Mouse (Mus musculus): Measurements from ENCODE around the gene Rpa2. TPM values are rescaled to one million over a fixed set of nuclear protein-coding genes. Genes with fewer than 3 reads are reported as not detected.
A peak's percentile ranks its signal among the peaks of the same experiment; 100 is the strongest.

The Rpa2 gene
- polyA plus RNA-seq, 1 experiment = 52.3 TPM

DNA sequence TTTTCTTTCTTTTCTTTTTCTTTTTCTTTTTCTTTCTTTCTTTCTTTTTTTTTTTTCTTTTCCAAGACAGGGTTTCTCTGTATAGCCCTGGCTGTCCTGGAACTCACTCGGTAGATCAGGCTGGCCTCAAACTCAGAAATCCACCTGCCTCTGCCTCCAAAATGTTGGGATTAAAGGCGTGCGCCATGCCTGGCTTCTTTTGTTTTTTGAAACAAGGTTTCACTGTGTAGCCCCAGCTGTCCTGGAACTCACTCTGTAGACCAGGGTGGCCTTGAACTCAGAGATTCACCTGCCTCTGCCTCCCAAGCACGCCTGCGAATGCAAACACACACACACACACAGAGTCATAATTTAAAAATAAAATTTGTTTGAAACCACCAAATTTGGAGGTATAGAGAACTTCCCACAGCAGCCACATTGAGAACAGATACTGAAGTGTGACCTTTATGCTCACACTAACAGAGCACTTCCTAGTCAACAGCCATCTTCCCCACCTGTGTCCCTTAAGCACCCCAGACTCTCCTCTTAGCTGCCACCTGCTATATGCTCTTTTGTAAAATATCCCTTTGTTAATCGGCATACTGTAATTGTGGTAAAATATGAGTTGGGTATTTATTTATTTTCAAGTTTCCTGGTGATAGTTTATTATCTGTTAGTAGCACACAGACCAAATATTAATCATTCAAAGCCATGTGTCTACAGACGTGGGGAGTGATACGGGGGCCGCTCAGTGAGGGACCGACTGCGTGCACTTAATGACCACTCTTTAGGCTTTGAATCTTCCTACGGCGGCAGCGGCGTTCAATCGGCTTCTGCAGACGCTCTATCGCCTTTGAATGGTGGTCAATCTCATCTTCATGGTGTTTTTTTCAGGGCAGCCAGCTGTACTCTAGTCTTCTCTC lies 33.3 kb downstream of the Rpa2 start:
- H3K27ac ChIP-seq (ENCODE audit: control insufficient read depth, insufficient read depth, low read depth, low read length, poor library complexity) = peak overlapping the region; percentile 77
- no peak for TF ChIP-seq POLR2A (IDR thresholded peaks at IDR 0.05; ENCODE audit: borderline replicate concordance, control insufficient read depth, low read depth, low read length)
- TF ChIP-seq CTCF (IDR thresholded peaks at IDR 0.05; ENCODE audit: control insufficient read depth, insufficient read depth, low read length) = no peak
- WGBS = 64% methylated on average over 18 of the region's 18 CpGs
- peaks cover 9% of the 10 kb centered on the region for H3K4me1 ChIP-seq (ENCODE audit: control insufficient read depth, insufficient read depth, low read length)
- H3K4me3 ChIP-seq (replicated peaks; ENCODE audit: control insufficient read depth, low read depth, low read length) = peak overlapping the region; percentile 28

DNA sequence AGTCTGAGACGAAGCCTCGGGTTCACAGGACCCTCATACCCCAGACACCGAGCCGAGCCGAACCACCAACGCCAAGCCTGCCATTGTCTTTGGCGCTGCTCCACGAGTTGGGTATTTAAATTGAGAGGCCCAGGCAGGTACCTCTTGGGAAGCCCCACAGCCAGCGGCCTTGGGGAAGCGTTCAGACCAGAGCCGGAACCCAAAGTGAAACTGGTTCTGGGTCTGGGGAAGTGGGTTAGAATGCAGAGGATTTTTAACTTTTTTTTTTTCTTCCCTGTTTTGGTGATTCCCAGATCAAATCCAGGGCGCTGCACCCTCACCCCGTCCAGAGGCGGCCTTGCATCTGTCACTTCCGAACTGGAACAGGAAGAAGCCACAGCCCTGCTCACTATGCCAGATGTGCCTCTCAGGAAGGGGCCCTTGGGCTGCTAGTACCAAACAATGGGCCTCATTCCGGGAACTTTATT lies 34.1 kb downstream of the Rpa2 start:
- WGBS = 10% methylated on average over 16 of the region's 16 CpGs
- Histone ChIP-seq H3K4me3 (replicated peaks; ENCODE audit: control insufficient read depth, low read depth, low read length) (peak overlapping the region; percentile 30), H3K4me1 (ENCODE audit: control insufficient read depth, insufficient read depth, low read length) (peaks cover 9% of the 10 kb centered on the region), H3K27ac (ENCODE audit: control insufficient read depth, insufficient read depth, low read depth, low read length, poor library complexity) (peak overlapping the region; percentile 77)
- no peak for TF ChIP-seq POLR2A (IDR thresholded peaks at IDR 0.05; ENCODE audit: borderline replicate concordance, control insufficient read depth, low read depth, low read length)
- TF ChIP-seq CTCF (IDR thresholded peaks at IDR 0.05; ENCODE audit: control insufficient read depth, insufficient read depth, low read length) = no peak

GRCm38 (mm10) chr4:132803212-132803611 lies 35.1 kb downstream of the Rpa2 start:
- Histone ChIP-seq H3K4me1 (ENCODE audit: control insufficient read depth, insufficient read depth, low read length) (peaks cover 10% of the 10 kb centered on the region), H3K27ac (ENCODE audit: control insufficient read depth, insufficient read depth, low read depth, low read length, poor library complexity) (no peak overlapping the region), H3K4me3 (replicated peaks; ENCODE audit: control insufficient read depth, low read depth, low read length) (no peak overlapping the region)
- WGBS = 63% methylated on average over 5 of the region's 5 CpGs
- TF ChIP-seq CTCF (IDR thresholded peaks at IDR 0.05; ENCODE audit: control insufficient read depth, insufficient read depth, low read length) (no peak), POLR2A (IDR thresholded peaks at IDR 0.05; ENCODE audit: borderline replicate concordance, control insufficient read depth, low read depth, low read length) (no peak)

- 77% methylated on average over 7 of the region's 7 CpGs for WGBS
- TF ChIP-seq POLR2A (IDR thresholded peaks at IDR 0.05; ENCODE audit: borderline replicate concordance, control insufficient read depth, low read depth, low read length) = no peak
- TF ChIP-seq CTCF (IDR thresholded peaks at IDR 0.05; ENCODE audit: control insufficient read depth, insufficient read depth, low read length) = no peak
- no peak overlapping the region for H3K4me3 ChIP-seq (replicated peaks; ENCODE audit: control insufficient read depth, low read depth, low read length)
- peaks cover 14% of the 10 kb centered on the region for H3K4me1 ChIP-seq (ENCODE audit: control insufficient read depth, insufficient read depth, low read length)
- peak overlapping the region; percentile 25; the same call in 1 of the 2 replicates for H3K27ac ChIP-seq (ENCODE audit: control insufficient read depth, insufficient read depth, low read depth, low read length, poor library complexity)
These were observed 35.7 kb downstream of the Rpa2 start for GRCm38 (mm10) chr4:132803876-132804275.

DNA sequence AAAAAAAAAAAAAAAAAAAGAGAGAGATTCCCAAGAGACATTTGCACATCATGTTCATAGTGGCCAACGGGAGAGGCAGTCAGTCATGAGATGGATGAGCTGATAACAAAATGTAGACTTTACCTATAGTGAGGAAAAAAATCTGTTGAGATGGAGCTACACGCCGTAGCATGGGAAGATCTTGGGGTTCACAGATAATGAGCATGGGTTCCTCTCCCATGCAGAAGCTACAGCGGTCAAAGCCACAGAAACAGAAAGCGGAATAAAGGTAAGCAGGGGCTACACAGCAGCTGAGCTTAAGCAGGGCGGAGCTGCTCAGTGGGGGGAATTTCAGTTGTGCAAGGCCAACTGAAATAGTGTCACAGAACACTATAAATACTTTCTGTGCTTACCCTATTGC lies 36.2 kb downstream of the Rpa2 start:
- Histone ChIP-seq H3K4me3 (replicated peaks; ENCODE audit: control insufficient read depth, low read depth, low read length) (no peak overlapping the region), H3K4me1 (ENCODE audit: control insufficient read depth, insufficient read depth, low read length) (peaks cover 14% of the 10 kb centered on the region), H3K27ac (ENCODE audit: control insufficient read depth, insufficient read depth, low read depth, low read length, poor library complexity) (no peak overlapping the region)
- 5% methylated on average over 6 of the region's 6 CpGs for WGBS
- TF ChIP-seq CTCF (IDR thresholded peaks at IDR 0.05; ENCODE audit: control insufficient read depth, insufficient read depth, low read length) = no peak
- no peak for TF ChIP-seq POLR2A (IDR thresholded peaks at IDR 0.05; ENCODE audit: borderline replicate concordance, control insufficient read depth, low read depth, low read length)

- H3K4me3 ChIP-seq (replicated peaks; ENCODE audit: control insufficient read depth, low read depth, low read length) = no peak overlapping the region
- whole genome bisulfite sequencing = 57% methylated on average over 5 of the region's 5 CpGs
- no peak for TF ChIP-seq POLR2A (IDR thresholded peaks at IDR 0.05; ENCODE audit: borderline replicate concordance, control insufficient read depth, low read depth, low read length)
- no peak for TF ChIP-seq CTCF (IDR thresholded peaks at IDR 0.05; ENCODE audit: control insufficient read depth, insufficient read depth, low read length)
- peaks cover 15% of the 10 kb centered on the region for H3K4me1 ChIP-seq (ENCODE audit: control insufficient read depth, insufficient read depth, low read length)
- peak overlapping the region; percentile 72 for H3K27ac ChIP-seq (ENCODE audit: control insufficient read depth, insufficient read depth, low read depth, low read length, poor library complexity)
These were observed 37.0 kb downstream of the Rpa2 start for GRCm38 (mm10) chr4:132805146-132805545.

DNA sequence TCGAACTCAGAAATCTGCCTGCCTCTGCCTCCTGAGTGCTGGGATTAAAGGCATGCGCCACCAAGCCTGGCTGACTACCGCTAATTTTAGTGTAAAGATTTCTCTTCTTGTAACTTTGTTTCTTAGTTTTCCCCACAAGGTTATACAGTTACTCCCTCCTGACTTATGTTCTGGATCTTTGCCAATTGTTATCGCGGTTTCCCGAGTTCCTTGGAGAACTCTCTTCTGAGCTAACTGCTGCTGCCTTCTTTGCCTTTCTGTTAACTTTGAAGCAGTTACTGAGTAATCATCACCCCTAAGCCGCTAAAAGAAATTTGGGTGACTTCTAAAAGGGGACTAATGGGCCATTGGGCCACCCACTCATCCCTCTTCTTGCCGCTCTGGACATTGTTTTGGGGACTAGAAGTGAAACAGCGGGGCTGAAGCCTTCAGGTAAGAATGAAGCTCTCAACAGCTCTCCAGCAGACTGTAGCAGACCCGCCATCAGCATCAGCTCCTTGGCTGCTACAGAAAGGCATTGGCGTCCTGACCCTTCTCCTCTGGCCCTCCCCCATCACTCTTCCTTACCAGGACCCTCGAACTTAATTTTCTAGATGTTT lies 37.6 kb downstream of the Rpa2 start:
- Histone ChIP-seq H3K4me3 (replicated peaks; ENCODE audit: control insufficient read depth, low read depth, low read length) (no peak overlapping the region), H3K4me1 (ENCODE audit: control insufficient read depth, insufficient read depth, low read length) (peaks cover 15% of the 10 kb centered on the region), H3K27ac (ENCODE audit: control insufficient read depth, insufficient read depth, low read depth, low read length, poor library complexity) (peak overlapping the region; percentile 6)
- TF ChIP-seq CTCF (IDR thresholded peaks at IDR 0.05; ENCODE audit: control insufficient read depth, insufficient read depth, low read length) (no peak), POLR2A (IDR thresholded peaks at IDR 0.05; ENCODE audit: borderline replicate concordance, control insufficient read depth, low read depth, low read length) (no peak)
- 57% methylated on average over 12 of the region's 12 CpGs for WGBS

- WGBS = 73% methylated on average over 7 of the region's 7 CpGs
- Histone ChIP-seq H3K4me3 (replicated peaks; ENCODE audit: control insufficient read depth, low read depth, low read length) (no peak overlapping the region), H3K4me1 (ENCODE audit: control insufficient read depth, insufficient read depth, low read length) (peaks cover 15% of the 10 kb centered on the region), H3K27ac (ENCODE audit: control insufficient read depth, insufficient read depth, low read depth, low read length, poor library complexity) (no peak overlapping the region)
- TF ChIP-seq POLR2A (IDR thresholded peaks at IDR 0.05; ENCODE audit: borderline replicate concordance, control insufficient read depth, low read depth, low read length) (no peak), CTCF (IDR thresholded peaks at IDR 0.05; ENCODE audit: control insufficient read depth, insufficient read depth, low read length) (no peak)
These were observed 38.6 kb downstream of the Rpa2 start for GRCm38 (mm10) chr4:132806620-132807191.
